Mouse (Mus musculus) yolk sac, embryonic 10.5 days (tissue): Measurements from ENCODE around the gene Recql5.
"Not testable (repeated sequence)": the region's sequence is repeated elsewhere in the genome, so short reads cannot be mapped to it uniquely, and the experiment has no call there.

Source experiments
- DNase-seq: peaks from one replicate; pipeline ENCODE4 v3.0.0-alpha.2; 2017; ENCODE audit warnings: low spot score

Recql5 gene

DNA sequence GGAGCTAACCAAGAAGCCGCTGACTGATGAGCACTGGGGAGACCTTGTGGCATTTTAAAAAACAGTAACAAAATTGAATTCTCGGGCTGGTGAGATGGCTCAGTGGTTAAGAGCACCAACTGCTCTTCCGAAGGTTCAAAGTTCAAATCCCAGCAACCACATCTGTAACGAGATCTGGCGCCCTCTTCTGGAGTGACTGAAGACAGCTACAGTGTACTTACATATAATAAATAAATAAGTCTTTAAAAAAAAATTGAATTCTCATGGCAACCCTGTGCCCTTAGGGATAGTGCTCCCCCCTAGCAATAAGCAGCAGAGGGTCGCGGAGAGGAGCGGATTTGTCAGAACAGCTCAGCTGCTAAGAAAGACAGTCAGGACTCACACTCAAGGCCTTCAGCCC lies 69.4 kb downstream of the Recql5 start:
- DNase-seq: no peak

DNA sequence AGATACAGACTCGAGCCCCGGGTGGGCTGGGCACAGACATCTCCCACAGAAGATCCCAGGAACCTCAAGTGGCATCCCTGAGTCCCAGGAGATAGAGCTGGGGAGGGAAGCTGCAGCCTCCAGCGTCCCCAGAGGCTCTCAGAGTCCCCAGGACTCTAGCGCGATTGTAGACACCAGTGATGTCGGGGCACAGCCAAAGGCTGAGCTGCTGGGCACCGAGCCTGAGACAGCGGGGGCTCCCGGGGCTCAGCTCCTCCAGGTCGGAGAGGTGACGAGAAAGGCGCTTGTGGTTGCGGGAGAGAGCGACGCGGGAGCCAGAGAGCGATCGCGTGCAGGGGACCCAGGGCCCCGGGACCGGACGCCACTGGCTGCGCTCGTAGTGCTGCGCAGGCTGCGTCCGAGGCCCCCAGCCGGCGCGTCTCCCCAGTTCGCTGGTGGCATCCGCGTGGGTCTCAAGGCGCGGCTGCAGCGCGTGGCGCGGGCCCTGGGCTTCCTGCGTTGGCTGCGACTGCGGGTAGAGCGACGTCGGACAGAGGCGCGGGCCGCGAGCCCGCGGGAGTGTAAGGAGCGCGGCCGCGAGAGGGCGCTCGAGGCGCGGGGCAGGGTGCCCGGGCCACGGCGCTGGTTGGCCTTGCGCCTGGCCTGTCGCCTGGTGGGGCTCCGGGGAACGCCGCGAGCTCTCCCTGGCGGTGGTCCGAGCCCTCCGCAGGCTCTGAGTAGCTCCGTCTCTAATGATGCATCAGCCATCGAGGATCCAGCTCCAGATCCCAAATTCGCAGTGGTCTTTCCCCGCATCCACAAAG lies 73.9 kb downstream of the Recql5 start:
- DNase-seq: peak; percentile 78

DNA sequence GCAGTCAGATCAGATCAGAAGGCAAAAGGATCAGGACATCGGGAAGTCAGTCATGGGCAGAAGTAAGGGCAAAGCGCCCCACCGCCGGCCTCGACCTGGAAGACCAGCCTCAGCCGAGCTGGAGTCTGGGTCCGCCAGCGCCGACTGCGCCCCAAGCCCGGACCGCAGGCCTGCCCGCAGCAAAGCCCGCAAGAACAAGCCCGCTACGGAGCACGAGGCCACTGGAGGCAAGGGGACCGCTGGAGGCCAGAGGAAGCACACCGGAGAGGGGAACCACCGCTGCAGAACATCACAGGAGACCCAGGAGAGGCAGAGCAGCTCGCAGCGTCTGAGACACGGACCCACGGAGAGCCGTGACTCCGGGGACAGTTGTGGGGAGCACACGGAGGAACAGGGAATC lies 74.9 kb downstream of the Recql5 start, which contains the start of gene Myo15b:
TSS of gene Myo15b (plus strand) at position 53 of the 400 bp plus-strand sequence.
- no peak for DNase-seq

DNA sequence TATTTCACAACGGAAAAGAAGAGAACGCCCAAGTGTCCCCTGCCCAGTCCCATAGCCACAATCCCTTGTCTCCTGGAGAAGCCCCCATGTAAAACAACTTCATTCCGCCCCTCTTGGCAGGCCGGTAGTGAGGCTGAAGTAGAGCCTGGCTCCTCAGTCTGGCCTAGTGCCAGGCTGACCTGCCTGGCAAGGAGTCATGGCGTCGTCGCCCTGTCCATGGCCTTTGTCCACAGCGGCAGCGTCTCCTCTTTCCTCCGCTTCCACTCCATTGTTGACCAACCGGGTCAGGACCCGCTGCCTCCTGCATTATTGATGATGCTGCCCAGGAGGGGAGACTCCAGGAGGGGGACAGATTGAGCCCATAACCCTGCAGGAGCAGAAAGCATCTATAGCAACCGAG lies 75.3 kb downstream of the Recql5 start:
- no peak for DNase-seq

- not testable (repeated sequence) for DNase-seq
Measured at GRCm38 (mm10) chr11:115857146-115857545, 76.1 kb downstream of the Recql5 start.

- DNase-seq: no peak
Measured at GRCm38 (mm10) chr11:115854674-115855073, 78.6 kb downstream of the Recql5 start.

DNA sequence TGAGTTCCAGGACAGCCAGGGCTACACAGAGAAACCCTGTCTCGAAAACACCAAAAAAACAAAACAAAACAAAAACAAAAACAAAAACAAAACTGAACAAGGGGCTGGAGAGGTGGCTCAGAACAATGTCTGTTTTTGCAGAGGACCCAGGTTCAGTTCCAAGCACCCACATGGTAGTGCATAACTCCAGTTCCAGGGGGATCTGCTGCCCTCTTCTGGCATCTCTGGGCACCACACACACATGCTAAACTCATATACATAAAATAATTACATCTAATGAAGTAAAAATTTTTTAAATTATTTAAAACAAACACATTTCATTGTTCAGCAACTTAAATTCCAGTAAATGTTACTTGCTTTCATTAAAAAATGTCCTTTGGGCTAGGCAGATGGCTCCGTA lies 87.5 kb downstream of the Recql5 start:
- DNase-seq: no peak

- no peak for DNase-seq
Measured at GRCm38 (mm10) chr11:115844240-115844639, 89.0 kb downstream of the Recql5 start.

GRCm38 (mm10) chr11:115843891-115844239 lies 89.4 kb downstream of the Recql5 start:
- no peak for DNase-seq

DNA sequence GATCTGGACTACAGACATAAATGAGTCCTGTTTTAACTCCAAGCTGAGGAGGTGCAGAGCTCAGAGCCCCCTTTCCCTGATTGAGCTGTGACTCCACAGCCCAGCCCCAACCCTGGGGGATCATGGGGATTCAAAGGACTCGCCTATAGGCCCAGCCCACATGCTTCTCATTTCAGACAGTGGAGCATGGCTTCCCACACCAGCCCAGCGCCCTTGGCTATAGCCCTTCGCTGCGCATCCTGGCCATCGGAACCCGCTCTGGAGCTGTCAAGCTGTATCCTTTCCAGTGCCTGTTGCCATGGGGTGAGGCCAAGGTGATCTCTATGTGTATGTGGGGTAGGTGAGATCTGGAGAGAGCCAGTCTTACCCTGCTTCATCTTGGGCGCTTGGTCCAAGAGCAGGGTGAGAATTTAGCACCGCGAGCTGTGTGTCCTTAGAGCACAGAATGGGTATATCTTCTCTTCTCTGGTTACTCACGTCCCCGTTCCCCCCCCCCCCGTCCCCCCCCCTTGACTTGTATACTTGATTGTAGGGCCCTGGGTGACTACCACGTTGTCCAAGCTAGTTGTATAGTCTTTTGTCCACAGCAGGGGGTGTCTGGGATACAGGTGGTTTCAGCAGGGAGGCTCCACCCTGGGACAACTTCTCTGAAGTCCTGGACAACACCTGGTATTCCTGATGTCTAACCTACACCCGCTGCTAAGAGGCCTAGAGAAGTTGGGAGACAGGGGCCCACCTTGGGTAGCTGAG lies 90.0 kb downstream of the Recql5 start:
- DNase-seq: no peak
